Mouse (Mus musculus) spleen, adult 12 weeks (tissue): ENCODE results near the gene Guf1.

Experiments
- DNase-seq: peaks from one replicate; pipeline ENCODE4 v3.0.0; 2022; ENCODE audit warnings: low spot score

Guf1 gene

DNA sequence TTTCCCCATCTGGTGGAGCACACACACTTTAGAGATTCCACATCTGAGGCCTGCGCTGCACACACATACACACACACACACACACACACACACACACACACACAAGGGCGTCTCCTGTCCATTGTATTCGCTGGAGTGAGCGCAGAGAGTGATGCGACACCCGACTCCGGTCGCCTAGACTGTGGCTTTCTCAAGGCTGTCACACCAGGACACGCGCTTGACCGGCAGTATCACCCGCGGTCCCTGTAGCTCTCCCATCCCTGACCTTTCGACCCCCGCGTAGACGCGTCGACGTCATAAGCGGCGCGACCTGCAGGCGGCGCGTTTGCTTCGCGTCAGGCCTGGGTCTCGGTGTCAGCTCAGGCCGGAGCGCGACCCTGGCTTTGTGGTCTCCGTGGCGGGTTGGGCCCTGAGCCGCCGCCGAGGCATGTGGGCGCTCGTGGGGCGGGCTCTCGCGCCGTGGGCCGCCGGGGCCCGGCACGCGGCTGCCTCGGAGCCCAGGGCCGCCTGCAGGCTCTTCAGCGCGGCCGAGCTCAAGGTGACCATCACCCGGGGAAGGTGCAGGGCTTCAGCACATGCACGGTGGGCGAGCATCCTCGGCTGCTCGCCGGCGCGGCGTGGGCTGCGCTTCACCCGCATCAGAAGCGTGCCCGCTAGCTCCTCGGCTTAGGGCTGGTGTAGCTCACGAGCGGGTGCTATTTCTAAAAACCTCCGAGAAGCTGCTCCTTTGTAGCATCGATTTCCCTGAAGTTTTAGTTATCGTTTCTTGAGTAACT is at the start of gene Guf1:
Gene Guf1 (plus strand): TSS at position 296 of the 776 bp plus-strand sequence.
- peak; percentile 85 for DNase-seq

DNA sequence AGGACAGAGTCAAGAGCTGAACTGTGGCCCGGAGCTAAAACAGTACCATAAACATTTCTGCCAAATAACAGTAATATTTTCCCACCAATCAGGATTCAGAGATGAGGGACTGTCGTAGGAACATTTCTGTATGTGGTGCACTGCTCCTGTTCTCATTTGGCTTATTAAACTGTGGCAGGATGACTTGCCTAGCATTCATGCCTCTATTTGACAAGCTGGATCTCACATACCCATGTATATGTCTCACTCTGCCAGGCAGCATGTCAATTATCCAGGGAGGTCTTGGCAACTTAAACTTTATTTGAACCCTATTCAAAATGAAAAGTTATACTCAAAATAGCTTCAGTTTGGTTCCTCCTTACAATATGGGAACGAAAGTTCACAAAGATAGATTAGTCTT is 49.7 kb upstream of the Guf1 start:
- no peak for DNase-seq

DNA sequence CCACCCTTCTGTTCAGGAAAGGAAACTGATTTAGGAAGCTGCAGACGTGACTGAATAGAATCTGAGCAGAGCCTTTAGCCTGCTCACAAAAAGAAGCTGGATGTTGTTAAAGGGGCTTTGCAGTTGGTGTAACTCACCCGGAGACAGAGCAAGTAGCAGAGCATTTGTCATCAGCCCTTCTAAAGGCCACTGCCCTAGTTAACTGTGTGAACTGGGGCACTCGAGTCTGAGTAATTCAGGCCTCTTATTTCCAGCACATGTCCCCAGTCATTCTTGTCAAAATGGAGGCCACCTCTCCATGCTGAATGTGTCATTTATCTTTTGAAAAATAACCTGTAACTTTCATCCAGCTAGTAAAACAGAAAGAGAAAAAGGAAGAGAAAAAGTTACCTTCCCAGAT is 45.1 kb upstream of the Guf1 start:
- no peak for DNase-seq

DNA sequence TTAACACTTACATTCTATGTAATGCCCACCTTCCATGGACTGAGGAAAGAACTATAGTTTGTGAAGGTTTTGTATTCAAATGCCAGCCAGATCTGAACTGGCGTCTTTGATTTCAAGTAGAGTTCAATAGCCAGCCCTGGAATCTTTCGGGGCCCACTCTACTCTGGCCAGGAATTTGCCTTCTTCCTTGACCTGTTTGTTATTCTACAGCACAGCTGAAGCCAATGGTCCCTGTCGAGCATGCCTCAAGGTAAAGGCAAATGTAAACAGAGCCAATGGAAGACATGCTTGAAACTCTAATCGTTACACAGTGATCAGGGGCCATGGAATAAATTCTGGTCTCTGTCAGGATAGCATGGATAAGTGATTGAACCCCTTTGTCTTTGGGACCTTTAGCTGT is 44.5 kb upstream of the Guf1 start:
- no peak for DNase-seq

DNA sequence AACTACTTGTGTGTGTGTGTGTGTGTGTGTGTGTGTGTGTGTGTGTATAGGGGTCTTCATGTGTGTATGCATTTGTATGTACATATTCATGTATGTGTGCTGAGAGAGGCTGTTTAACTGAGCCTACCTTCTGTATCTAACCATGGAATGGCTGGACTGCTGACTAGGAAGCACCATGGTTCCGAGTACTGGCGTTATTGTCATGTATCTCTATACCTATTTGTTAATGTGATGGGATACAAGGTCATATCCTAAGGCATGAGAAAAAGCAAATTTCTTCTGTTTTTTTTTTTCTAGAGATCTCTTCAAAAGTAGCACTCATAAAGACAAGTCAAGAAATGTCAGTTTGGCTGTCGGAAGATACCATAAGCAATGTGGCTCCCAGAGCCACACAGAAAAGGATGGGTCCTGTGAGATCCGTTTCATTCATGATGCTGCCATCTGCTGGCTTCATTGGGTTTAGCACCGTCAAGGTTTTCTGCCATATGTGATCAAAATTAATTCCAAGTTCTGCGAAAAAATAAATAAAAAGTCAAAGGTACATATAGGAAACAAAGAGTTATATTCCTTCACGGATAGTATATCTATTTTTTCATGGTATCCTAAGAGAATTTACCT is 36.0 kb upstream of the Guf1 start:
- DNase-seq = no peak

DNA sequence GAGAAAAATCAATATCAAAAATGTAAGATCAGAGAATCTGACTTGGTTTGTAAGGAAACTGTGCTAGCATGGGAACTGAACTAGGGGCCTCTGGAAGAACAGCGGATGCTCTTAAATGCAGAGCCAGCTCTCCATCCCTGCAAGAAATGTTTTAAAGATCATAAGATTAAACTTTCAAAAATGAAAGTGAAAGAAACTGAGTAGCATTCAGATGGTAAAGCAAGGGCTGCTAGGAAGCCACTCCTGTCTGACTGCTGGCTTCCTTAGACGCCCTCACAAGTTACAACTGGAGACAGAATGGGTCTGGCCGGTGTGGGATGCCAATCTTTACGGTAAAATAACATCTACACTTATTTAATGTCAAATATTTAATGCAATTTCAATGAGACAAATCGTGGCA is 34.7 kb upstream of the Guf1 start:
- DNase-seq = no peak

DNA sequence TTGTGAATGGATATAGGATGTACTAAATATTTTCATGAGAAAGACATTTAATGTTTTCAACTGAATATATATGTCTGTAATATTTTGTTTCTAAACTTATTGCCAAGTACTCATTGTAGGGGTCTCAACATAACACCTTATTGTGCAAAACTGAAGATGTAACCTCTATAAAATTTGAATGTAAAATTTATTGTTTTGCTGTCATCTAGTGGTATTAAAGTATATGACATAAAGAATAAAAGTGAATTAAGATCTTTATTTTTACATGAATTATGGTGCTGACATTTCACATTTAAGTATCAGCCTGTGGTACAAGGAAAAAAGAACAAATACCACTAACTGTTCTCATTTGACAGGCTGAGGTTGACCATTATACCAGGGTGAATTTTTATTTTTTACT is 32.8 kb upstream of the Guf1 start:
- DNase-seq = no peak

DNA sequence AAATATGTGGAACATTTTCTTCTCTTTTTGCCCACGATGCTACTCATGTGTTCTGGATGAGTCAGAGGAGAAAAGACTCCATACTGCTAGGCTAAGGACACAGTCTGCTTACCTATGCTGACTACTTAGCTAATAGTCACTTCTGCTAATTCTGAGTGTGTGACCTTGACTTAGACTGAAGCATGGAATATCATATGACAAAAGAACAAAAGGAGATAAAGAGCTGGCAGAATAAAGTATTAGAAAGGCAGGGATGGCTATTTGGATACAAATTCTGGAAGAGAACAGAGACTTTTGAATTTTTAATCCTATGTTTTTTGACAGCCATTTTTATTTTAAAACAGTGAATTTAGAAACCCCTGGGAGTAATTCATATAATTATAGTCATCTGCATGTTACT is 15.0 kb upstream of the Guf1 start:
- DNase-seq = no peak

DNA sequence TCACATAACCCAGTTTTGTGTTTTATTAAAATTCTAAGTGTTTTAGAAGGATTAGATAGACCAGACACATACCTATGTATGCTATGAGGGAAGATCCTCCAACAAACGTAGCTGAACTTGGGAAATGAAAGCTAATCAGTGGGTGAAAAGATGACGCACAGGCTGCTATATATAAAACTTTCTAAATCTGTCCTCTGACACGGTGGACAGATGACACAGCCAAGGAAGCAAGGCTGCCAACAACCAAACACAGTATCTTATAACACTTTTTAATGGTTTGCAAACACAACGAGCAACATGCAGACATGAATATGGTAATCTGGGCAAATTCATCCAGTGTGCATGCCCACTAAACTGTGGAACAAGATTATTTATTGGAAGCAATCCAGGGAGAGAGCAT is 14.2 kb upstream of the Guf1 start, which contains the start of gene Yipf7:
Gene Yipf7 (minus strand): TSS at position 160 of the 400 bp plus-strand sequence.
- DNase-seq = no peak

DNA sequence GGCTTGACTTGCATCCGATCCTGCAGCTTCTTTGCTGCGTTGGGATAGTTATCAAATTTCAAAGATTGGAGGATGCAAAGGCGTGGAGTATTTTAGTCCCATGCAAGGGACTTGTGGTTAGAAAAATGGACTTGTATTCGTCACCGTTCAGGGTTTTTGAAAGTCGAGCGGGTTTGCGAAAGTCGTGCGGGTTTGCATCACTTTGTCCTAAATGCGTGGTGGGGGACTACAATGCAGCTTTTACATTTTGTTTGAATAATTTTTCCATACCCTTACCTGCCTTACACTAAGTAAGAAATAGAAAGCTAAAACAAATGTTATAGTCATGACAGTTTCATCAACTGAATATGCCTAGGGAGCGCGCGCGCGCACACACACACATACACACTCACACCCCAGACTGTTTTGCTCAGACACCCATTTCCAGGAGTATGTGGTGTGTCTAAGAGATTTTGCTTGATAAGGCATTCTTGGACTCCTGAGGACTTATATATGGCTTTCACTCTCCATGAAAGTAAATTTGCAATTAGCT is 747 bp downstream of the Guf1 start:
- no peak for DNase-seq

DNA sequence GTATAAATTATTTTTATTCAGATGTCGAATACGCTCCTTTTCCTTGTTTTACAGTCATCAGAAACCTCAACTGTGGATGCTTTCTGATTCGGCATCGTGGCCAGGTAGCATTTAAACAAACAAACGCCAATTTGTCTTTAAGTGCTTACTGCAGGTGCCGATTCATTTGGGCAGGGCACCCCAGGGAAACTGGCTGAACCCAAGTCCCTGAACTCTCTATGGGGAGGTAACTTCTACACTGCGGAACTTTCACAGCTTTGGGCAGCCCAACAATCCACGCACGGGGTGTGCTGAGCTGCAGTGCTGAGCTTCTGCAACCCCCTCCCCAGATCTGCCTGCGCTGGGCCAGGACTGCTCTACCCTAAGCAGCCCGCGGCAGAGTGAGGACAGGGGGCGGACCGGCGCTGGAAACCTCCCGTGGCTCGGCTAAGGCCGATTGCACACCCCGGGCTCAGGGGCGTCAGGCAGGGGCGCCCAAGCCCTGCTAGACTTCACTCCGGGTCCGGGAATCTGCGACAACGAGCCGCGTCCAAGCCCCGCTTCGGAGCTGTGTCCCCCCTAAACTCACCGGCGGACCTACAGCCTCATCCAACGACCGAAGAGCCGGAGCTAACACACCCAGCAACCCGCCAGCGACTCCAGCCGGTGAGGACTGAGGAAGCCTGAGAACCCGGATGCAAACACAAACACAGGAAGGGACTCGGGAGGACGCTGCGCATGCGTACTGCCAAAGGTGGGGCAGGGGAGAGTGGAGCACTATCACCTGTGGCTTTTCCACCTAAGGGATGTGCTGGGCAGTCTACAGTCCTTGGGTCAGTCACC is 35.1 kb downstream of the Guf1 start, which contains the start of gene Gnpda2:
Gene Gnpda2 (minus strand): TSS at position 701 of the 822 bp plus-strand sequence.
- DNase-seq = peak; percentile 31

DNA sequence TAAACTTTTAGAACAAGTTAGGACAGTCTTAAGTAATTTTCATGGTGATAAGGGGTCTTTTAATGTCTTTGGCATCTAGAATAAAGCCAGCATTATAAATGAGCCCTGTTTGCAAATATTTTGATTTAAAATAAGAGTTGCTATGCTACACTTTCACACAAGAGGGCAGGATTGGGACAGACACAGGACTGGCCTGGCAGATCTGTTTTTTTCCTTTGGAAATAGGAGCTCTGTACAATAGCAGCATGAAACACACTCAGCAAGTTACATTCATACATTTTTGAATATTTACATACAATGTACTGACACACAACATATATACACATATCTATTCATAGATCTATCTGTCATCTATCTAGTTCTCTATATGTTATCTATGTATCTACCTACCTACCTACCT is 44.3 kb downstream of the Guf1 start:
- no peak for DNase-seq

DNA sequence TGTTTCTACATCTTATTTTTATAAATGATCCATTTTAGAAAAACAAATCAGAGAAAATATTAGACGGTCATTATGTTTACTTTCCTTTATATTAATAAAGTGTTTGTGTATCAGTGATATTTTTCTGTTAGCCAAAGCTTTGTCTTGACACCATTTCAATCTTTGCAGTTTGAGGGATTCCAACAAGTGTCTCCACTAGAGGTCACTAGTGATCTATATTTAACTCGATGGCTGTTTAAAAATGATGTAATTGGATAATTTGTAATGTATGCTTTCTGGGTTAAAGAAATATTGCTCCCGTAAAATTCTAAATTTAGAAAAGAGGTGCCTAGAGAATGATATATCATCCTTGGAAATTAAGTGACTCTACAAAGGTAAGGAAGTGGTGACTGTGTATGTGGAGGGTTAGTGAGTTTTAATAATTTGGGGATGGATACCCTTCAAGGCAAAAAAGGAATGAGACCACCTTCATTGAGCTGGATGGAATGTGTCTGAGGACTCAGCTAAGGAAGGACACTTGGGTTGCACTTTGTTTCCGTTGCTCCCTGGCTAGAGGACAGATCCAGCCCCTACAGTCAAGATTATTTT is 56.6 kb downstream of the Guf1 start:
- DNase-seq = no peak

DNA sequence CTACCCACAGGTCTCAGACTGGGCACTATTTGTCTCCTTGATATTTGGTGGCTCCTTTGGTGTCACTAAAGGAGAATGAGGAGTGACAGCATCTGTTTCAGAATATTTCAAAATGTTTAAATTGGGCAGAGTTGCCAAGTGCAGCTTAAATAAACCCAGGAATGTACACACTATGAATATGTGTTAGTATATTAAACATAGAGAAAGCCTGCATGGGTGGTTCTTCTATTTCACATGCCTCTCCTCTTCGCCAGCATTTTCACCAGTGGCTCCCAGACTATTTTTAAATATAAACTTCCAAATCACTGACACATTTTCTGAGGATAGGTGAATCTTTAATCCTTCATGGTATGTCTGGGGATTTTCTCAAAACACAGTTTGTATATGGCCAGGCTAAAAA is 64.2 kb downstream of the Guf1 start:
- no peak for DNase-seq
